Mouse (Mus musculus) bone marrow, adult 2 months (tissue): ENCODE measurements around the gene Tmem87a.

Experiments used
- CTCF ChIP-seq: fragments of 200-500 bp; IDR thresholded peaks from 2 replicates; pipeline ENCODE4 v1.5.1; 2011; ENCODE audit warnings: low read length, control low read depth; ENCODE audit not compliant: control insufficient read depth, insufficient read depth
- POLR2A ChIP-seq: fragments of 200-500 bp; IDR thresholded peaks from 2 replicates; pipeline ENCODE4 v1.6.1; 2011; ENCODE audit warnings: low read depth, mild to moderate bottlenecking, control low read depth, low read length, borderline replicate concordance; ENCODE audit not compliant: control insufficient read depth

GRCm38 (mm10) chr2:120387291-120387690 is 16.6 kb downstream of the Tmem87a start:
- TF ChIP-seq CTCF (no peak), POLR2A (no peak)
